Mouse (Mus musculus) brain, embryonic 14.5 days (tissue): ENCODE data around the gene Adcy5.

Experiments used
- CTCF ChIP-seq: fragments of 200-500 bp; IDR thresholded peaks from 2 replicates; pipeline ENCODE4 v1.5.1; 2012; ENCODE audit warnings: inconsistent platforms, mild to moderate bottlenecking, moderate library complexity, borderline replicate concordance; ENCODE audit not compliant: insufficient read depth, insufficient read length; ENCODE audit errors: extremely low read depth
- POLR2A ChIP-seq: fragments of 200-500 bp; IDR thresholded peaks from 2 replicates; pipeline ENCODE4 v1.6.1; 2012; ENCODE audit warnings: mild to moderate bottlenecking, inconsistent platforms, borderline replicate concordance; ENCODE audit not compliant: poor library complexity, insufficient read depth, insufficient read length, severe bottlenecking; ENCODE audit errors: extremely low read depth

DNA sequence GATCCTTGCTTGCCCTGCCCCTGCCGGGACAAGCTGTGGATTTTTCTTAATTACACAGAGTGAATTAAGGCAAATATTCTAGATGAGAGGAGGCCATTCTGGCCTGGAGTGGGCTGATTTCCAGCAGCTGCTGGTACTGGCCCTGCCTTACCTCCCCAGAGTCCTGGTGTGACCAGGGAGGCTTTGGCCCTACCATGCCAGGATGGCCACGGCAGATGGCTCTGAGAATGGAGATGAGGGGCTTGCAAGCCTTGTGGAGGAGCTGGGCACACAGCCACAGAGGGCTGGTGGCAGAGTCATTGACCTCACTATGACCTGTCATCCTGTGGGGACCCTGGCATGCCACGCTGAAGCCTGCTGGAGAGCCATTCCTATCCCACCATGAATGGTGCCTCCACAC, 54.1 kb downstream of the Adcy5 start:
- TF ChIP-seq POLR2A (no peak), CTCF (no peak)
